ENCODE assay signal across 15 mouse cellular contexts in genomic region chr4:46982094-46982493, GRCm38 (mm10).
"Had no signal": no experiment of that assay in that cellular context is flagged by ENCODE, and none has a peak within 500 bp of the region (broad histone marks: within the 10 kb centered on the region; RNA-seq: fewer than 3 reads in every experiment).

No protein-coding gene starts in this region.

- H3K9ac ChIP-seq: limb, embryonic 12.5 days; liver, embryonic 13.5 days; liver, postnatal 0 days; lung, embryonic 15.5 days; midbrain, embryonic 15.5 days; neural tube, embryonic 13.5 days had no signal

- ATAC-seq: liver, postnatal 0 days; midbrain, embryonic 15.5 days had no signal

- H3K4me3 ChIP-seq: limb, embryonic 12.5 days; liver, embryonic 13.5 days; lung, embryonic 15.5 days; megakaryocyte, embryonic 14.5 days; midbrain, embryonic 15.5 days; neural tube, embryonic 13.5 days had no signal

- H3K9me3 ChIP-seq: limb, embryonic 12.5 days; liver, embryonic 13.5 days; lung, embryonic 15.5 days; megakaryocyte, embryonic 14.5 days; midbrain, embryonic 15.5 days; neural tube, embryonic 13.5 days had no signal

- H3K27ac ChIP-seq: limb, embryonic 12.5 days; liver, embryonic 13.5 days; lung, embryonic 15.5 days; macrophage; midbrain, embryonic 15.5 days; neural tube, embryonic 13.5 days had no signal

- H3K27me3 ChIP-seq: lung, embryonic 15.5 days; midbrain, embryonic 15.5 days; neural tube, embryonic 13.5 days had no signal

- H3K36me3 ChIP-seq: limb, embryonic 12.5 days; liver, embryonic 13.5 days; lung, embryonic 15.5 days; midbrain, embryonic 15.5 days; neural tube, embryonic 13.5 days had no signal

- H3K4me2 ChIP-seq: limb, embryonic 12.5 days; liver, embryonic 13.5 days; lung, embryonic 15.5 days; midbrain, embryonic 11.5 days; midbrain, embryonic 15.5 days; neural tube, embryonic 13.5 days had no signal

- DNase-seq: kidney, postnatal 10 days; kidney, postnatal 4 days; liver; liver, embryonic 13.5 days; liver, postnatal 0 days; lung, postnatal 14 days; retina, postnatal 1 day; right cerebral cortex, postnatal 14 days had no signal

- H3K4me1 ChIP-seq: limb, embryonic 12.5 days; liver, embryonic 13.5 days; lung, embryonic 15.5 days; megakaryocyte, embryonic 14.5 days; midbrain, embryonic 15.5 days had no signal
